Mouse (Mus musculus): ENCODE data around the gene Necab2. TPM values are rescaled to one million over a fixed set of nuclear protein-coding genes. Genes with fewer than 3 reads are reported as not detected.
A peak's percentile ranks its signal among the peaks of the same experiment; 100 is the strongest.

Necab2 gene
- polyA plus RNA-seq, 1 experiment = not detected

DNA sequence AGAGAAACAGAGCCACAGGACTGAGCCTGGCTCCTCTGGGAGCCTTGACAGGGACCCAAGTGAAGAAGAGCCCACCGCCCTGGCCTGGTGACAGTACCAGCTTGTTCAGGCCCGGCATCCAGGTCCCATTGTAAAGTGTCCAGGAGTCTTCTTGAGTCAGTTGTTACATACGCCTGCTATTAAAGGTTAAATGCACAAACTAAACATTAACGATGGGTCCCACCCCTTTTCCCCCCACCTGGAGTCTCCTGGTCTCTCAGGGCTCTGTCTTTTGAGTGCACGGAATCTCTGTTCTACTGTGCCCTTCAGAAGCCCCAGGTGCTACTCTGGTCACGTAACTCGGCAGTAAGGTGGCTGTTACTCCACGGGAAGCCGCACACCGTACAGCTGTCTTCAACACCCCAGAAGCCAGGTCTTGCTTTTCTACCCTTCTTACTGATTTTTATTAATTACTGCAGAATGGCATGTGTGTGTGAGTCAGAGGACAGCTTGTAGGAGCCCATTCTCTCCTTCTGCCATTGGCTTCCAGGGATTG is 22.3 kb upstream of the Necab2 start:
- Histone ChIP-seq H3K27ac (ENCODE audit: control insufficient read depth, insufficient read depth, low read depth, low read length, poor library complexity) (peak overlapping the region; percentile 82), H3K4me1 (ENCODE audit: control insufficient read depth, insufficient read depth, low read length) (peaks cover 34% of the 10 kb centered on the region), H3K4me3 (replicated peaks; ENCODE audit: control insufficient read depth, low read depth, low read length) (no peak overlapping the region)
- TF ChIP-seq POLR2A (IDR thresholded peaks at IDR 0.05; ENCODE audit: borderline replicate concordance, control insufficient read depth, low read depth, low read length) (no peak), CTCF (IDR thresholded peaks at IDR 0.05; ENCODE audit: control insufficient read depth, insufficient read depth, low read length) (no peak)
- 15% methylated on average over 10 of the region's 10 CpGs for WGBS

DNA sequence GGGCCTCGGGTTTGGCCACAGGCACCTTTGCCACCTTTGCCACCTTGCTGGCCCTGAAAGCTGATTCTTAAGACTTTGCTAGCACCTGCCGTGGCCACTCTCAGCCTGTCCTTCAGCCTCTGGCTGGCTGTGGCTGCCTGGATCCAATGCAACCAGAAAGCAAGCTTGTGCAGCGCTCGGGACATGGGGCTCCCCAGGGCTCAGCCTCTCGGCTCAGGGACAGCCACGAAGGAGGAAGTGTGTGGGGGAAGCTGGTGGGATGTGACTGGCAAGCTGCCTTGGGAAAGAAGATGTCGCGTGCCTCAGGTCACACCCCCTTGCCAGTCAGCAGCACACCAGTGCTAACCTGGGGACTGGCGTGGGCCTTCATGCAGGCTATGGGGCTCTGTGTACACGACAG is 21.8 kb upstream of the Necab2 start:
- WGBS = 5% methylated on average over 10 of the region's 10 CpGs
- H3K27ac ChIP-seq (ENCODE audit: control insufficient read depth, insufficient read depth, low read depth, low read length, poor library complexity) = peak overlapping the region; percentile 82
- TF ChIP-seq CTCF (IDR thresholded peaks at IDR 0.05; ENCODE audit: control insufficient read depth, insufficient read depth, low read length) (0 out of 2 replicates have a peak, but pooled peaks have one; percentile 1), POLR2A (IDR thresholded peaks at IDR 0.05; ENCODE audit: borderline replicate concordance, control insufficient read depth, low read depth, low read length) (0 out of 2 replicates have a peak, but pooled peaks have one; percentile 44)
- peaks cover 34% of the 10 kb centered on the region for H3K4me1 ChIP-seq (ENCODE audit: control insufficient read depth, insufficient read depth, low read length)
- no peak overlapping the region for H3K4me3 ChIP-seq (replicated peaks; ENCODE audit: control insufficient read depth, low read depth, low read length)

DNA sequence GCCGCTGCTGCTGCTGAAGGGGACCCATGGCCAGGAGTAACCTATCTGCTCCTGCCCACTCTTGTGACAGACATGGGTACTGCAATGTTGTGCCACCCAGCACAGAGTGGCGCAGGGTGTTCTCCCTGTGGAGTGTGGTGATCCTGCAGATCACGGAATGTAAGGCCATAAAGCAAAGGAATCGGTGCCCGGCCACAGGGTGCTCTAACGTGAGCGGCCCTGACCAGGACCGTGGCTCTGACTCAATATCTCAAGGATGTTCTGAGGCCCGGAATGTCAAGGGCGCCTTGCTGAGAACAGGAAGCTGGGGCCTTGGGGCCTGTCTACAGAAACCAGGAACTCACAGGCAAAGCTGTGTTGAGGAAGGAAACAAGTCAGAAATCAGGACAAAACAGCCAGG is 21.0 kb upstream of the Necab2 start:
- peaks cover 34% of the 10 kb centered on the region for H3K4me1 ChIP-seq (ENCODE audit: control insufficient read depth, insufficient read depth, low read length)
- H3K27ac ChIP-seq (ENCODE audit: control insufficient read depth, insufficient read depth, low read depth, low read length, poor library complexity) = peak overlapping the region; percentile 82
- WGBS = 12% methylated on average over 10 of the region's 10 CpGs
- peak overlapping the region; percentile 23 for H3K4me3 ChIP-seq (replicated peaks; ENCODE audit: control insufficient read depth, low read depth, low read length)
- TF ChIP-seq CTCF (IDR thresholded peaks at IDR 0.05; ENCODE audit: control insufficient read depth, insufficient read depth, low read length) (peak; percentile 30; the same call in 1 of the 2 replicates), POLR2A (IDR thresholded peaks at IDR 0.05; ENCODE audit: borderline replicate concordance, control insufficient read depth, low read depth, low read length) (no peak)

DNA sequence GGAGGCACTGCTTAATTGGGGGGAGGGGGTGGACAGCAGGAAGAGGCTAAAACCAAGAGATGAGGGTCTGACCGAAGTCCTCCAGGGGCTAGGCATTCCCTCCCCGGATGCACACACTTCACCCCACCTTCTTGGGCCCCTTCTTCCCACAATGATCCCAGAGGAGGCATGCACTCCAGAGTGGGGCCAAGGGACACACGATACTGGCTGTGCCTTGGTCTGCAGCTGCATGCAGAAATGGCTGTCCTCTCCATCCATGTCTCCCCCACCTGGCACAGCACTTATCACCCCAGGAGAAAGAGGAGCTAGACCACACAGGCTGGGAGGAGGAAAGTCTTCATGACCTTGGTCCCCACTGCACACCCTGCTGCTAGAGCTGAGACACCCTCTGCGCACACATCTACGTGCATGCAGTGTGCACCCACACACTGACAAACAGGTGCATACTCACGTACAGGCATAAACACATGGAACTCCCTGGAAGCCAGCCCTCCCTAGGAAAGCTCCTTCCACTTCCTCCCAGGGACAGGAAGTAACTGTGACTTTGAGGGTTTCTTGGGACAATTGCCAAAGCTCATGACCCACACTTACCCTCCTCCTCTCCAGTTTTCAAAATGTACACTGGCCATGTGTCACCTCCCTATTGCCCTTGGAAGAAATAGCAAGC is 20.3 kb upstream of the Necab2 start:
- Histone ChIP-seq H3K4me1 (ENCODE audit: control insufficient read depth, insufficient read depth, low read length) (peaks cover 34% of the 10 kb centered on the region), H3K4me3 (replicated peaks; ENCODE audit: control insufficient read depth, low read depth, low read length) (peak overlapping the region; percentile 8), H3K27ac (ENCODE audit: control insufficient read depth, insufficient read depth, low read depth, low read length, poor library complexity) (peak overlapping the region; percentile 82)
- TF ChIP-seq POLR2A (IDR thresholded peaks at IDR 0.05; ENCODE audit: borderline replicate concordance, control insufficient read depth, low read depth, low read length) = no peak
- no peak for TF ChIP-seq CTCF (IDR thresholded peaks at IDR 0.05; ENCODE audit: control insufficient read depth, insufficient read depth, low read length)
- WGBS = 29% methylated on average over 6 of the region's 6 CpGs

DNA sequence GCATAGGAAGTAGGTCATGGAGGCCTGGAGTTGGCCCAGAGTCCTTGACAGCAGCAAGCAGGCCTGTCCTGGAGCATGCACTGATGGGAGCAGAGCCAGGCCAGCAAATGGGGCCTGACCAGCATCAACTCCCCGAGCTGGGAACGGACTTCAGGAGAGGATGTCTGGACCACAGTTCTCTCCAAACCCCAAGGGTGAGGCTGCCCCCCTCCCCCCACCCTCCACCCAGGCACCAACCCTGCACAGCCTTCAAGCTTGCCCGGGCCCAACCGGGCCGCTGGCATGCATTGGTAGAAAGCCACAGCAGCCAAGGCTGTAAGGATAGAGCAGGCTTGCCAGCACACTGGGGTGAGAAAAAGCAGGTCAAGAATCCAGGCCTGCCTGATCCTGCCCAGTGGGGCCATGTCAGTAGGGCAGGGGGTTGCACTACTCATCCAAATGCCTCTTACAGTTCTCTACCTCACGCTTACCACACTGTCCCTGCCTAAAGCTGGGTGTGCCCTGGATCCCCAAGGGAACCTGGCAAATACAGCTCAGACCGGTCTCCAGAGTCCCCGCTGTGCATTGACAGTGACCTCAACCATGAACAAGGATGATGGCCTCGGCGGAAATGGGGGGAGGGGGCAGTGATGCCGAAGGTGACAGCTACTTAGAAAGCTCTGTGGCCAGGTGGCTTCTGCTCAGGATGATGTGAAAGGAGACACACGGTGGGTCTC is 18.7 kb upstream of the Necab2 start:
- TF ChIP-seq CTCF (IDR thresholded peaks at IDR 0.05; ENCODE audit: control insufficient read depth, insufficient read depth, low read length) = no peak
- TF ChIP-seq POLR2A (IDR thresholded peaks at IDR 0.05; ENCODE audit: borderline replicate concordance, control insufficient read depth, low read depth, low read length) = no peak
- H3K27ac ChIP-seq (ENCODE audit: control insufficient read depth, insufficient read depth, low read depth, low read length, poor library complexity) = no peak overlapping the region; the same call in 1 of the 2 replicates
- 66% methylated on average over 12 of the region's 12 CpGs for WGBS
- H3K4me1 ChIP-seq (ENCODE audit: control insufficient read depth, insufficient read depth, low read length) = peaks cover 23% of the 10 kb centered on the region
- no peak overlapping the region for H3K4me3 ChIP-seq (replicated peaks; ENCODE audit: control insufficient read depth, low read depth, low read length)

DNA sequence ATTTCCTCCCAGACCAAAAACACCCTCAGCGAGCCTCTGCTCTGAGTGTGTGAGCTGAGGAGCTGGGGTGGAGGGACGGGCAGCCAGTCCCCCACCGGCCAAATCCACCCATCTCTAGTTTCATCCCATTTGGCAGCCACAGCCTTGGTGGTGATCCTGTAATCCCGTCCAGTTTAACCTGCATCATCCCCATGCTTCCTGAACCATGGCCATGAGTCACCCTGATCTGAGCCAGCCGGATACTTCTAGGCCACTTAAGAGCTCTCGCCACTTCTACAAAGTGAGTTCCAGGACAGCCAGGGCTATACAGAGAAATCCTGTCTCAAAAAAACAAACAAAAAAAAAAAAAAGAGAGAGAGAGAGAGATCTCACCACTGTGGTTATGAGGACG is 18.2 kb upstream of the Necab2 start:
- no peak for TF ChIP-seq CTCF (IDR thresholded peaks at IDR 0.05; ENCODE audit: control insufficient read depth, insufficient read depth, low read length)
- TF ChIP-seq POLR2A (IDR thresholded peaks at IDR 0.05; ENCODE audit: borderline replicate concordance, control insufficient read depth, low read depth, low read length) = no peak
- WGBS = 68% methylated on average over 7 of the region's 7 CpGs

DNA sequence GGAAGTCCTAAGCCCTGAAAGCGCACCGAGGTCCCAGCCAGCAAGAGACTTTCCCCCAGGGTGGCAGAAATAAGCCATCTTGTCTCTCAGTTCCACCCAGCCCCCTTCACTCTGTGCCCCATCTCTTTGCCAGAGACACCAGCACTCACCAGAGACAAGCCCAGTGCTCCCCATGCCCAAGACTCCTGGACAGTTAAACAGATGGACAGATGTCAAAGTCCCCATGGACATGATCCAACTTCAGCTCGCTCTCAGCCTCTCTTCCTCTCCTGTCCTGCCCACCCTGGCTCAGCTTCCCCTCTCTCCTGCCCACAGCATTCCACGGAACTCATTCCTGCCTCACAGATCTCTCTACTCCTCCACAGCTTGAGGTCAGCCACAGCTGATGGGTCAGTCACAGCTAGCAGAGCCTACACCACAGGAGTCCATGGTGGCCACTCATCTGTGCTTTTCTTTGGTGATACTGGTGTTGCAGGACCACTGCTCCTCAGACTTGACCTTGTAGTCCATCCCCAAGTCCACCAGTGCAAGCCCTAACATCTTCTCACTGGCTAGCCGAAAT is 17.7 kb upstream of the Necab2 start:
- no peak overlapping the region for H3K27ac ChIP-seq (ENCODE audit: control insufficient read depth, insufficient read depth, low read depth, low read length, poor library complexity)

More for the DNA sequence above, 18.2 kb upstream of the Necab2 start:
- Histone ChIP-seq H3K4me3 (replicated peaks; ENCODE audit: control insufficient read depth, low read depth, low read length) (no peak overlapping the region), H3K4me1 (ENCODE audit: control insufficient read depth, insufficient read depth, low read length) (peaks cover 21% of the 10 kb centered on the region), H3K27ac (ENCODE audit: control insufficient read depth, insufficient read depth, low read depth, low read length, poor library complexity) (no peak overlapping the region)

DNA sequence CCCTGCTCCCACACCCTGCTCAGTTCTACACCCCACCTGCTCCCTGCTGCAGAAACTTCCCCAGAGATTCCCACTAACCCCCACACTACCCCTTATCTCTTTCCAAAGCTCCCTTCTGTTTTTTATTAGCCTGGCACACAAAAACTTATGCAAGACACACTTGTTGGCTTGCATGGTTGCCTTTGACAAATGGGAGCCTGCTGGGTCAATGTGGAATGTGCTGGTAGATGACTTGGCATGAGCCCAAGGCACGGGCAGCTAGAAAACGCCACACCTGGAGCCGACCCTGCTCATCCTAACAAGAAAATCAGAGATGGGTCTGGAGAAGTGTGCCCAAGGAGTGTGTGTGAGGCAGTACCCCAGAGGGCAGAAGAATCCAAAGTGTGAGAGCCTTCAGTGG is 17.0 kb upstream of the Necab2 start:
- no peak overlapping the region for H3K27ac ChIP-seq (ENCODE audit: control insufficient read depth, insufficient read depth, low read depth, low read length, poor library complexity)
- H3K4me1 ChIP-seq (ENCODE audit: control insufficient read depth, insufficient read depth, low read length) = peaks cover 21% of the 10 kb centered on the region
- no peak for TF ChIP-seq POLR2A (IDR thresholded peaks at IDR 0.05; ENCODE audit: borderline replicate concordance, control insufficient read depth, low read depth, low read length)
- TF ChIP-seq CTCF (IDR thresholded peaks at IDR 0.05; ENCODE audit: control insufficient read depth, insufficient read depth, low read length) = no peak
- no peak overlapping the region for H3K4me3 ChIP-seq (replicated peaks; ENCODE audit: control insufficient read depth, low read depth, low read length)
- 77% methylated on average over 3 of the region's 3 CpGs for WGBS

More for the DNA sequence above, 17.7 kb upstream of the Necab2 start:
- Histone ChIP-seq H3K4me1 (ENCODE audit: control insufficient read depth, insufficient read depth, low read length) (peaks cover 21% of the 10 kb centered on the region), H3K4me3 (replicated peaks; ENCODE audit: control insufficient read depth, low read depth, low read length) (no peak overlapping the region)
- 63% methylated on average over 5 of the region's 5 CpGs for WGBS
- TF ChIP-seq POLR2A (IDR thresholded peaks at IDR 0.05; ENCODE audit: borderline replicate concordance, control insufficient read depth, low read depth, low read length) (no peak), CTCF (IDR thresholded peaks at IDR 0.05; ENCODE audit: control insufficient read depth, insufficient read depth, low read length) (no peak)

Measured in bone marrow, adult 2 months (tissue).